8 mouse cellular contexts compared by ENCODE assay signal in the genomic region with DNA sequence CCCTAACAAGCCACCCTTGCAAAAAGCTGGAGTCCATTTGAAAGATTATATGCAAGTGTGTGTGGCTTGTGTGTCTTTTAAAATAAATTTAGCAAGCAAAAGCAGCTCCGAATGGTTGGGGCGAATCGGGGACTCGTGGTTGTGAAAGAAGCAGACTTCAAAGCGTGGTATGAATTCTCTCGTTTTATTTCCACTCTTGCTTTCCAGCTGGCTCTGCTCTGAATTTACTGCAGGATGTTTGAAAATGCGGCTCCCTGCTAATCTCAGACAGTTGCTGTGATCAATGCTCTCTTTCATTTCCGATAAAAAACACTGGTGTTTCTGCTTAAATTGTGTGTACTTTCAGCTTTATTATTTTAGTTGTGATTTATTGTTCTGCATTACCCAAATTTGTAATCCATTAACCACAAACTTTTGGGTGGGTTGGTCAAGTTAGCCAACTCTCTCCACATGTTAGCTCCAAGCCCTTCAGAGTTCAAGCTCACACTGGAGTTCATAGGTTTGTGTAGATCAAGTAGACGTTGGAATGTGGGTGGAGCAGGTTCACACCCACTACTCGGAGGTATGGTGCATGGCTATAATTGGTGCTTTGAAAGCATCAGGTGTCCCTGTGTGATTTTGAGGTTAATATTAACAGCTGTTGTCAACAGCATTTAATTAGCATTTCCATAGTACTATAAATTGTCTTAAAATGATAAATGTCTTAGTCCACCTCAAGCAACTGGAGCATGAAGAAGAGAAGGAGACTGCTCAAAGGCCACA.
DNase-seq lines count a peak whose midpoint lies in the region; ATAC-seq and TF ChIP-seq lines count a peak whose summit lies in the region.

No protein-coding gene starts in this region.

- peaks cover 4% of the 10 kb centered on the region; the same call in 1 of the 2 replicates for H3K4me1 ChIP-seq in forebrain, postnatal 0 days (ENCODE audit: insufficient read depth)
- peaks cover 11% of the 10 kb centered on the region for H3K4me1 ChIP-seq in forebrain, embryonic 12.5 days
- H3K4me1 ChIP-seq in kidney, embryonic 14.5 days (ENCODE audit: control insufficient read depth, insufficient read depth, low read length): peaks cover 35% of the 10 kb centered on the region

- H3K36me3 ChIP-seq in forebrain, postnatal 0 days (ENCODE audit: insufficient read depth): no peaks in the 10 kb centered on the region
- no peaks in the 10 kb centered on the region for H3K36me3 ChIP-seq in forebrain, embryonic 12.5 days (replicated peaks)
- H3K36me3 ChIP-seq in kidney, embryonic 14.5 days (ENCODE audit: control insufficient read depth, insufficient read depth, low read length): no peaks in the 10 kb centered on the region
- no peaks in the 10 kb centered on the region for H3K36me3 ChIP-seq in myocyte (ENCODE audit: control insufficient read depth, insufficient read depth)

- no peak overlapping the region for H3K4me2 ChIP-seq in forebrain, postnatal 0 days (ENCODE audit: low read depth)
- H3K4me2 ChIP-seq in forebrain, embryonic 12.5 days: no peak overlapping the region
- H3K4me2 ChIP-seq in kidney, embryonic 14.5 days (replicated peaks; ENCODE audit: low read depth, low read length): no peak overlapping the region
- peak overlapping the region; percentile 35 for H3K4me2 ChIP-seq in myocyte (ENCODE audit: low read depth)

- DNase-seq in forebrain, postnatal 0 days: peak; percentile 60
- DNase-seq in ZHBTc4 (ENCODE audit: low read depth, low spot score): peak; percentile 49
- no peak for DNase-seq in B cell, adult 2 months
- DNase-seq in thymus, postnatal 36 days: no peak

- H3K9ac ChIP-seq in forebrain, postnatal 0 days: no peak overlapping the region
- no peak overlapping the region for H3K9ac ChIP-seq in forebrain, embryonic 12.5 days
- H3K9ac ChIP-seq in kidney, embryonic 14.5 days (ENCODE audit: low read depth, low read length): no peak overlapping the region

- no peaks in the 10 kb centered on the region for H3K27me3 ChIP-seq in forebrain, postnatal 0 days (ENCODE audit: insufficient read depth, low read length)
- no peaks in the 10 kb centered on the region for H3K27me3 ChIP-seq in forebrain, embryonic 12.5 days
- no peaks in the 10 kb centered on the region for H3K27me3 ChIP-seq in kidney, embryonic 14.5 days (ENCODE audit: control insufficient read depth, insufficient read depth, low read length)
- H3K27me3 ChIP-seq in myocyte (ENCODE audit: control insufficient read depth, insufficient read depth, insufficient read length): no peaks in the 10 kb centered on the region

- peak overlapping the region; percentile 55 for H3K27ac ChIP-seq in forebrain, postnatal 0 days (ENCODE audit: low read depth, low read length)
- H3K27ac ChIP-seq in forebrain, embryonic 12.5 days: no peak overlapping the region
- H3K27ac ChIP-seq in kidney, embryonic 14.5 days (ENCODE audit: low read depth, low read length): peak overlapping the region; percentile 86

- H3ac ChIP-seq in myocyte (ENCODE audit: control insufficient read depth, insufficient read length): no peak overlapping the region

- TF ChIP-seq POLR2A in myocyte (IDR thresholded peaks at IDR 0.05; ENCODE audit: insufficient read length, low read depth): no peak

- TF ChIP-seq CTCF in forebrain, postnatal 0 days (IDR thresholded peaks at IDR 0.05; ENCODE audit: low read depth): no peak

- H3K4me3 ChIP-seq in forebrain, postnatal 0 days (ENCODE audit: low read depth, low read length): no peak overlapping the region
- H3K4me3 ChIP-seq in forebrain, embryonic 12.5 days (replicated peaks): no peak overlapping the region
- no peak overlapping the region for H3K4me3 ChIP-seq in kidney, embryonic 14.5 days (ENCODE audit: low read length)
- no peak overlapping the region for H3K4me3 ChIP-seq in myocyte

- H3K9me3 ChIP-seq in forebrain, postnatal 0 days (ENCODE audit: low read length): no peaks in the 10 kb centered on the region
- no peaks in the 10 kb centered on the region for H3K9me3 ChIP-seq in forebrain, embryonic 12.5 days
- no peaks in the 10 kb centered on the region for H3K9me3 ChIP-seq in kidney, embryonic 14.5 days (ENCODE audit: control insufficient read depth, low read length)

- 54% methylated on average over 10 of the region's 10 CpGs for WGBS in forebrain, postnatal 0 days
- WGBS in forebrain, embryonic 12.5 days: 89% methylated on average over 10 of the region's 10 CpGs
- 15% methylated on average over 10 of the region's 10 CpGs for WGBS in kidney, embryonic 14.5 days

- peak; percentile 32; the same call in 1 of the 2 replicates for ATAC-seq in forebrain, postnatal 0 days
- ATAC-seq in forebrain, embryonic 12.5 days (ENCODE audit: low FRiP score): no peak
- ATAC-seq in kidney, embryonic 14.5 days (ENCODE audit: low FRiP score, low TSS enrichment): peak; percentile 84
- no peak for ATAC-seq in megakaryocyte, adult 5-6 weeks (ENCODE audit: poor library complexity, severe bottlenecking)

- H3K79me2 ChIP-seq in myocyte (ENCODE audit: control insufficient read depth, insufficient read depth): no peaks in the 10 kb centered on the region

TF ChIP-seq in myocyte, 11 proteins besides CTCF, POLR2A, EP300 and RAD21:
- TF ChIP-seq USF1 (IDR thresholded peaks at IDR 0.05; ENCODE audit: low read depth): no peak
- no peak for TF ChIP-seq SRF (IDR thresholded peaks at IDR 0.05; ENCODE audit: control insufficient read depth, insufficient read length, low read depth)
- TF ChIP-seq MAX (IDR thresholded peaks at IDR 0.05; ENCODE audit: low read depth): no peak
- TF ChIP-seq MYOD1 (IDR thresholded peaks at IDR 0.05; ENCODE audit: control insufficient read depth in 1 of 3, insufficient read length in 2 of 3, low read depth in 2 of 3): peak in 2 of 3 experiments; percentile 24 to 46

Comparison
In these comparisons a context has a peak if more than half of its experiments do, and no peak if none do; other contexts are left out.
1. ATAC-seq: peak in forebrain, postnatal 0 days (single experiment) and kidney, embryonic 14.5 days (single experiment); none in forebrain, embryonic 12.5 days (single experiment) and megakaryocyte, adult 5-6 weeks (single experiment).
2. DNase-seq: peak in forebrain, postnatal 0 days (single experiment) and ZHBTc4 (single experiment); none in B cell, adult 2 months (0 of 2) and thymus, postnatal 36 days (0 of 2).